Mouse (Mus musculus) lung, postnatal 14 days (tissue): ENCODE measurements around the gene Olfr1474.
"Not testable (repeated sequence)": the region's sequence is repeated elsewhere in the genome, so short reads cannot be mapped to it uniquely, and the experiment has no call there.

Experiments used
- DNase-seq: peaks from one replicate; pipeline ENCODE4 v3.0.0; 2021

Gene Olfr1474

GRCm38 (mm10) chr19:13469265-13469664, at the start of gene Olfr1474:
Olfr1474 (plus strand) TSS chr19:13469565.
- not testable (repeated sequence) for DNase-seq

- DNase-seq, result not testable (repeated sequence)
Observed at GRCm38 (mm10) chr19:13443109-13443508, 26.3 kb upstream of the Olfr1474 start, which contains the start of gene Olfr1471. Olfr1471 (plus strand) TSS chr19:13443409.

- no peak for DNase-seq
Observed at GRCm38 (mm10) chr19:13455986-13456385, 13.4 kb upstream of the Olfr1474 start, which contains the start of gene Olfr1472. Olfr1472 (minus strand) TSS chr19:13456086.

GRCm38 (mm10) chr19:13480096-13480495, 10.7 kb downstream of the Olfr1474 start, which contains the start of gene Olfr1475:
Olfr1475 (minus strand) TSS chr19:13480196.
- DNase-seq, result no peak

- no peak for DNase-seq
Observed at GRCm38 (mm10) chr19:13500246-13500645, 30.9 kb downstream of the Olfr1474 start, which contains the start of gene Olfr1477. Olfr1477 (plus strand) TSS chr19:13500546.
